Mouse (Mus musculus) lung, postnatal 0 days (tissue): ENCODE results near the gene Actr1a.

ENCODE experiments used
- CTCF ChIP-seq: IDR thresholded peaks from 2 replicates; pipeline ENCODE4 v1.5.1; 2016; ENCODE audit warnings: antibody characterized with exemption, mild to moderate bottlenecking
- EP300 ChIP-seq: IDR thresholded peaks from 2 replicates; pipeline ENCODE4 v1.6.1; 2016; ENCODE audit warnings: antibody characterized with exemption, mild to moderate bottlenecking, control low read depth

GRCm38 (mm10) chr19:46375489-46375888 lies 20.1 kb downstream of the Actr1a start:
- TF ChIP-seq CTCF (no peak), EP300 (no peak)
